Mouse (Mus musculus) left cerebral cortex, adult 9 months (tissue): ENCODE data around the gene Atraid.

Experiments used
- DNase-seq, 2 experiments: peaks; one replicate each; pipeline ENCODE4 v3.0.0; 2022; ENCODE audit warnings: low spot score in 2 of 2

Atraid gene

DNA sequence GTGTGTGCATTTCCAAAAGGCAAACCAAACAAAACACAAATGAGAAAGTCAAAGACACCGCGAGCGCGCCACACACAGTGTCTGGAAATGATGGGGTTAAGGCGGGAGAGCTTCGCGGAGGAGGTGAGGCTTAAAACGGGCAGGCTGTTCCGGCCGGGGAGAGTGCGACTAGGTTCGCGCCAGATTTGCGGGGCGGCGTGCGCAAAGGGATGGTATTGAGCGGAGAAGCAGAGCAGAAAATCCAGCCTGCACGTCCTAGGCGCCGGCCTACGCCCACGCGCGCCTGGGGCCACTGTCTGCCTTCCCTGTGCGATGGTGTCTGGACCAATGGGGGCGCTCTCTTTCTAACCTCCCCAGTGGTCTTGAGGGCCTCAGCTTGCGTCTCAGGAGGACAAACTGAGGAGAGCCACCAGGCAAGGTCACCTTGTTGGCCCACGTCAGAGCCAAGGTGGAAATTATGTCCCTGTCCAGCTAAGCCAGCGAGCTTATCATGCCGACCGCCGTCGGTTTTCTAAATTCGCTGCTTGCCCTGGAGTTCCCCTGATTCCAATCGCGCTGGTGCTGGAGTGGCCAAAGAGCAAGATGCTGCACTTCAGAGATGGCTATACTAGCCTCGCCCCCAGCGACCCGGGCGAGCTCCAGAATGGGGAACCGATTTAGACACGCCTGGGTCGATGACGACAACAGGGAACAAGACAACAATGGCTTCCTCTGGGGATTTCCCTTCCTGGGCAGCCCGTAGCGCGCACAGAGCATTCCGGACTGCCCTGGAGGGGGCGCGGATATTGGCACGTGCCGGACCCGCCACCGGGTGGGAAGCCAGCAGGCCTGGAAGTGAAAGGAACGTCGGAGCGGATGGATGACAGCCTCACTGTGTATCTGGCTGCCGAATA, 46.9 kb downstream of the Atraid start:
- DNase-seq, result peak in 1 of 2 experiments; percentile 71

DNA sequence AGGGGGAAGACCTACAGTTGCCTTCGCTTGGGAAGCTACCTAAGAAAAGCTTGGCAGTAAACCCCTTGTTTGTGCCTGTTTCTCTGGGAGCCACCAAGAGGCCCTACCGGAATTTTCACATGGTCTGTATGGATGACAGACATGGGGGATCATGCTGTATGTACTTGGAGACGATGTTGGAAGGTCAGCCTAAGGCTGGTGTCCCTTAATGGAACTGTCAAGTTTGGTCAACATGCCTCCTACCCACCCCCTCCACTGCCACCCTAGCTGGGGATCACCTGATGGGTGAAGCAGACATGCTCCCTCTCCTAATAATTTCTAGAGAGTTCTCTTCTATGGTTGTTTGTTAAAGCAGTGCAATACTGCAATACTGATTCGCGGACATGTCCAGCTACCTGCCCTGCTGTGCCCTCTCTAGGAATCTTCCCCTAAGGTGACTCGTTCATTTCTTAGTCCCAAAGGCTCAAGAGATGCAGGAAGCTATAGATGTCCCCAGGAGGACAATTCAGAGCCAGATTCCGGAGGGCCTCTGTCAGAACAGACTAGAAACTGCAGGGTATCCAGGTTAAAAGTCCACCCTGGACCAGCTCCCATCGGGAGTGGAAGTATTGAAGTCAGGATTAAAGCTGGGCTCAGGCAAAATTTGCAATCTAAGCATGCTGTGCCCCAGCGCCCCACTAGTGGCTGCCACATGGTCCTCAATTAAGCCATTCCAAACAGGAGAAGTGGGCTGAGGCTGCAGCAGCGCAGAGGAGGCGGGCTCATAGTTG, 47.8 kb downstream of the Atraid start:
- no peak for DNase-seq
